Comparison of ENCODE assay signal across 32 mouse cellular contexts in genomic region chr7:82004228-82004627, GRCm38 (mm10). TPM values are rescaled to one million over a fixed set of nuclear protein-coding genes. Genes with fewer than 3 reads are reported as not detected.
"Had no signal": no experiment of that assay in that cellular context is flagged by ENCODE, and none has a peak within 500 bp of the region (broad histone marks: within the 10 kb centered on the region; RNA-seq: fewer than 3 reads in every experiment).

No protein-coding gene starts in this region.

- H3K27me3 ChIP-seq: embryonic facial prominence, embryonic 12.5 days; forebrain, embryonic 13.5 days had no signal

- DNase-seq: cerebellum, adult 8-10 months; cerebellum, adult 9-10 months; cerebellum, adult 9-11 months; cerebellum, postnatal 10 days; cerebellum, postnatal 14 days; cerebellum, postnatal 25 days; cerebellum, postnatal 36 days; embryo, embryonic 11 days; forebrain, postnatal 0 days; gastrocnemius, adult 2 months; gastrocnemius, postnatal 10 days; gastrocnemius, postnatal 14 days; gastrocnemius, postnatal 25 days; gastrocnemius, postnatal 36 days; heart, adult 18-20 months; heart, adult 2 months had no signal

- H3K9ac ChIP-seq: embryonic facial prominence, embryonic 12.5 days; embryonic facial prominence, embryonic 13.5 days; embryonic facial prominence, embryonic 15.5 days; forebrain, embryonic 12.5 days; forebrain, embryonic 13.5 days; forebrain, embryonic 15.5 days; forebrain, postnatal 0 days had no signal

- H3K4me3 ChIP-seq: embryonic facial prominence, embryonic 10.5 days; embryonic facial prominence, embryonic 12.5 days; embryonic facial prominence, embryonic 13.5 days; embryonic facial prominence, embryonic 15.5 days; erythroblast, embryonic 14.5 days; forebrain, embryonic 10.5 days; forebrain, embryonic 12.5 days; forebrain, embryonic 13.5 days; forebrain, embryonic 15.5 days; gastrocnemius, adult 2 months; heart, adult 2 months had no signal

- H3K9me3 ChIP-seq: embryonic facial prominence, embryonic 10.5 days; embryonic facial prominence, embryonic 12.5 days; embryonic facial prominence, embryonic 13.5 days; embryonic facial prominence, embryonic 15.5 days; forebrain, embryonic 10.5 days; forebrain, embryonic 12.5 days; forebrain, embryonic 13.5 days; forebrain, embryonic 15.5 days had no signal

- H3K4me2 ChIP-seq: embryonic facial prominence, embryonic 12.5 days; embryonic facial prominence, embryonic 13.5 days; embryonic facial prominence, embryonic 15.5 days; forebrain, embryonic 12.5 days; forebrain, embryonic 13.5 days; forebrain, embryonic 15.5 days had no signal

- H3K27ac ChIP-seq: embryonic facial prominence, embryonic 10.5 days; embryonic facial prominence, embryonic 12.5 days; embryonic facial prominence, embryonic 13.5 days; embryonic facial prominence, embryonic 15.5 days; forebrain, embryonic 10.5 days; forebrain, embryonic 12.5 days; forebrain, embryonic 13.5 days; forebrain, embryonic 15.5 days; gastrocnemius, adult 2 months; heart, adult 2 months had no signal

- ATAC-seq: forebrain, embryonic 13.5 days; forebrain, embryonic 14.5 days; forebrain, embryonic 15.5 days; forebrain, embryonic 16.5 days; forebrain, postnatal 0 days had no signal

- H3K36me3 ChIP-seq: embryonic facial prominence, embryonic 10.5 days; embryonic facial prominence, embryonic 12.5 days; embryonic facial prominence, embryonic 13.5 days; embryonic facial prominence, embryonic 15.5 days; forebrain, embryonic 10.5 days; forebrain, embryonic 12.5 days; forebrain, embryonic 15.5 days had no signal

- H3K4me1 ChIP-seq: embryonic facial prominence, embryonic 15.5 days; forebrain, embryonic 10.5 days; forebrain, embryonic 12.5 days; forebrain, embryonic 13.5 days; forebrain, embryonic 15.5 days had no signal

RNA-seq across cellular contexts. Expression of gene Bnc1, which starts 12.1 kb away (rescaled TPM):
- total RNA-seq: common myeloid progenitor, adult 5-6 weeks; forebrain, postnatal 0 days; gastrocnemius, adult 18-20 months; gastrocnemius, adult 2 months; gastrocnemius, adult 8-10 months; gastrocnemius, postnatal 10 days; gastrocnemius, postnatal 14 days; gastrocnemius, postnatal 36 days; granulocyte monocyte progenitor cell, adult 5-6 weeks had no signal
- polyA plus RNA-seq: cortical plate, adult 2 months; erythroblast, embryonic 14.5 days; forebrain, embryonic 13.5 days; forebrain, postnatal 0 days had no signal
